In the genomic region with DNA sequence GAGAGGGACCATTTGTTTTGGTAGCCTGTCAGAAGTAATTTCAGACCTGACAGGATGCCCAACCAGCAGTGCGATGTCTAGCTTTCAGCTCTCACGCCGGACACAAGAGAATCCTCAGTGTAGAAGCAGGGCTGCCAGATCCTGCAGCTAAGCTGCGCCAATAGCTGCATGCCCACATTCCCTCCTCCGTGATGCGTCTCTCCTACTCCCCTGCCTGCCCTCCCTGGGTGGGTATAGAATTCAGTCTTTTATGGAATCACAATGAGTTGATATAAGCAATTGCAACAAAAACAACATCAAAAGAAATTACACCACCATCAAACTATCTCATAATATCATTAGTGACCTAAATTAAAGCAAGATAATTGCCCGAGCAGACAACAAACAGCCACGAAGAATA, we compare ENCODE assay signal across 16 mouse cellular contexts.
DNase-seq lines count a peak whose midpoint lies in the region; TF ChIP-seq lines count a peak whose summit lies in the region.
"Had no signal": no experiment of that assay in that cellular context is flagged by ENCODE, and none has a peak within 500 bp of the region (broad histone marks: within the 10 kb centered on the region; RNA-seq: fewer than 3 reads in every experiment).

No protein-coding gene starts in this region.

- no peak for TF ChIP-seq CTCF in layer of hippocampus, adult 2 months (conservative IDR thresholded peaks at IDR 0.05)

- DNase-seq in cerebellum, adult 9-11 months: peak; percentile 3
- no peak for DNase-seq in cerebellum, adult 9-10 months
- DNase-seq in layer of hippocampus, adult 2 months (ENCODE audit: low spot score in 2 of 2): peak in 1 of 2 experiments; percentile 1
- no peak for DNase-seq in layer of hippocampus, adult 9-10 months (ENCODE audit: low spot score)
- peak; percentile 2 to 3 for DNase-seq in right cerebral cortex, adult 2 months (ENCODE audit: low spot score in 2 of 2)
- no peak for DNase-seq in right cerebral cortex, postnatal 25 days
- DNase-seq in right cerebral cortex, postnatal 14 days: peak; percentile 8
- no peak for DNase-seq in lung, postnatal 14 days
- DNase-seq: adrenal gland, adult 2 months; gastrocnemius, postnatal 10 days; heart, postnatal 10 days; lung, postnatal 36 days had no signal

- peak overlapping the region; percentile 45 for H3K4me3 ChIP-seq in layer of hippocampus, adult 2 months
- H3K4me3 ChIP-seq: embryonic facial prominence, embryonic 12.5 days; midbrain, embryonic 13.5 days had no signal

- no peak overlapping the region for H3K27ac ChIP-seq in layer of hippocampus, adult 2 months
- H3K27ac ChIP-seq: embryonic facial prominence, embryonic 12.5 days; kidney, postnatal 0 days; liver, embryonic 14.5 days; midbrain, embryonic 13.5 days had no signal

Comparison
In these comparisons a context has a peak if more than half of its experiments do, and no peak if none do; other contexts are left out.
1. DNase-seq: peak in cerebellum, adult 9-11 months (single experiment), right cerebral cortex, adult 2 months (2 of 2) and right cerebral cortex, postnatal 14 days (single experiment); none in cerebellum, adult 9-10 months (single experiment), layer of hippocampus, adult 9-10 months (single experiment), right cerebral cortex, postnatal 25 days (single experiment) and lung, postnatal 14 days (single experiment).